Mouse (Mus musculus) ES-E14 (cell line): ENCODE results near the gene Psmd2.

Experiments
- CHD2 ChIP-seq: IDR thresholded peaks from 2 replicates; pipeline ENCODE4 v1.6.1; 2014; ENCODE audit warnings: mild to moderate bottlenecking, low read depth, low read length, inconsistent platforms
- HCFC1 ChIP-seq: IDR thresholded peaks from 2 replicates; pipeline ENCODE4 v1.6.1; 2012; ENCODE audit warnings: low read length, inconsistent platforms, borderline replicate concordance; ENCODE audit not compliant: insufficient read depth
- MAFK ChIP-seq: IDR thresholded peaks from 2 replicates; pipeline ENCODE4 v1.6.1; 2014; ENCODE audit warnings: mild to moderate bottlenecking, low read depth, low read length, inconsistent platforms; ENCODE audit not compliant: insufficient read depth
- ZC3H11A ChIP-seq: IDR thresholded peaks from 2 replicates; pipeline ENCODE4 v1.6.1; 2012; ENCODE audit warnings: low read depth, mild to moderate bottlenecking, inconsistent platforms, low read length, borderline replicate concordance
- ZNF384 ChIP-seq: IDR thresholded peaks from 2 replicates; pipeline ENCODE4 v1.6.1; 2012; ENCODE audit warnings: low read depth, low read length, inconsistent platforms

- TF ChIP-seq HCFC1 (no peak), MAFK (no peak), CHD2 (no peak), ZC3H11A (no peak), ZNF384 (no peak)
Measured at GRCm38 (mm10) chr16:20708220-20708938, 56.9 kb downstream of the Psmd2 start.
